Mouse (Mus musculus) myocyte (in vitro differentiated cells): ENCODE results near the gene Brsk2. TPM values are rescaled to one million over a fixed set of nuclear protein-coding genes. Genes with fewer than 3 reads are reported as not detected.

Source experiments
- H3K27me3 ChIP-seq: one replicate; pipeline ENCODE4 v1.6.1; 2011; ENCODE audit not compliant: control insufficient read depth, insufficient read depth, insufficient read length
- H3K36me3 ChIP-seq: one replicate; pipeline ENCODE4 v1.6.1; 2011; ENCODE audit not compliant: control insufficient read depth, insufficient read depth
- H3K4me2 ChIP-seq: one replicate; pipeline ENCODE4 v1.6.1; 2011; ENCODE audit warnings: low read depth, control low read depth
- H3K4me3 ChIP-seq: one replicate; pipeline ENCODE4 v1.5.1; 2011; ENCODE audit warnings: mild to moderate bottlenecking, control low read depth, moderate library complexity
- H3K79me2 ChIP-seq: one replicate; pipeline ENCODE4 v1.6.1; 2011; ENCODE audit not compliant: control insufficient read depth, insufficient read depth
- H3ac ChIP-seq: one replicate; pipeline ENCODE4 v1.6.1; 2011; ENCODE audit not compliant: control insufficient read depth, insufficient read length
- CEBPB ChIP-seq: IDR thresholded peaks from 2 replicates; pipeline ENCODE4 v1.6.1; 2011; ENCODE audit warnings: mild to moderate bottlenecking, moderate library complexity; ENCODE audit not compliant: poor library complexity, insufficient read depth, severe bottlenecking
- E2F4 ChIP-seq: IDR thresholded peaks from one replicate; pipeline ENCODE4 v1.6.1; 2011; ENCODE audit warnings: mild to moderate bottlenecking, control low read depth, moderate library complexity; ENCODE audit not compliant: insufficient read depth
- MAX ChIP-seq: IDR thresholded peaks from one replicate; pipeline ENCODE4 v1.6.1; 2011; ENCODE audit warnings: low read depth, mild to moderate bottlenecking, control low read depth
- MYOD1 ChIP-seq, 3 experiments: IDR thresholded peaks; one replicate each; pipeline ENCODE4 v1.6.1; 2011; ENCODE audit warnings: control low read depth in 2 of 3, low read depth in 2 of 3, mild to moderate bottlenecking in 2 of 3, moderate library complexity in 1 of 3; ENCODE audit not compliant: insufficient read length in 2 of 3, control insufficient read depth in 1 of 3
- MYOG ChIP-seq, 3 experiments: IDR thresholded peaks; one replicate each; pipeline ENCODE4 v1.6.1; 2011; ENCODE audit warnings: control low read depth in 2 of 3, low read depth in 2 of 3, mild to moderate bottlenecking in 2 of 3; ENCODE audit not compliant: insufficient read length in 2 of 3, control insufficient read depth in 1 of 3, insufficient read depth in 1 of 3
- POLR2A ChIP-seq: IDR thresholded peaks from one replicate; pipeline ENCODE4 v1.6.1; 2011; ENCODE audit warnings: low read depth, mild to moderate bottlenecking, control low read depth, moderate library complexity; ENCODE audit not compliant: insufficient read length
- POLR2AphosphoS2 ChIP-seq: IDR thresholded peaks from one replicate; pipeline ENCODE4 v1.6.1; 2011; ENCODE audit warnings: low read depth, control low read depth; ENCODE audit not compliant: insufficient read length
- REST ChIP-seq: IDR thresholded peaks from one replicate; pipeline ENCODE4 v1.6.1; 2011; ENCODE audit warnings: mild to moderate bottlenecking, control low read depth, moderate library complexity; ENCODE audit not compliant: insufficient read depth, insufficient read length
- SRF ChIP-seq: IDR thresholded peaks from one replicate; pipeline ENCODE4 v1.6.1; 2011; ENCODE audit warnings: low read depth; ENCODE audit not compliant: control insufficient read depth, insufficient read length
- TCF12 ChIP-seq: IDR thresholded peaks from one replicate; pipeline ENCODE4 v1.6.1; 2011; ENCODE audit warnings: mild to moderate bottlenecking, control low read depth; ENCODE audit not compliant: poor library complexity, insufficient read depth, severe bottlenecking
- TCF3 ChIP-seq: IDR thresholded peaks from one replicate; pipeline ENCODE4 v1.6.1; 2011; ENCODE audit warnings: low read depth, control low read depth; ENCODE audit not compliant: insufficient read length
- USF1 ChIP-seq: IDR thresholded peaks from one replicate; pipeline ENCODE4 v1.6.1; 2011; ENCODE audit warnings: low read depth, mild to moderate bottlenecking, control low read depth, moderate library complexity
- polyA plus RNA-seq: library from polyadenylated mRNA; unstranded; fragments of >200 nt; fragmentation: generic; extraction: Trizol; gene quantifications from one replicate; pipeline ENCODE4 v1.2.1, GENCODE M21; 2012; ENCODE audit warnings: missing spikeins

Gene Brsk2
- polyA plus RNA-seq, 1 experiment = 0.05 TPM

DNA sequence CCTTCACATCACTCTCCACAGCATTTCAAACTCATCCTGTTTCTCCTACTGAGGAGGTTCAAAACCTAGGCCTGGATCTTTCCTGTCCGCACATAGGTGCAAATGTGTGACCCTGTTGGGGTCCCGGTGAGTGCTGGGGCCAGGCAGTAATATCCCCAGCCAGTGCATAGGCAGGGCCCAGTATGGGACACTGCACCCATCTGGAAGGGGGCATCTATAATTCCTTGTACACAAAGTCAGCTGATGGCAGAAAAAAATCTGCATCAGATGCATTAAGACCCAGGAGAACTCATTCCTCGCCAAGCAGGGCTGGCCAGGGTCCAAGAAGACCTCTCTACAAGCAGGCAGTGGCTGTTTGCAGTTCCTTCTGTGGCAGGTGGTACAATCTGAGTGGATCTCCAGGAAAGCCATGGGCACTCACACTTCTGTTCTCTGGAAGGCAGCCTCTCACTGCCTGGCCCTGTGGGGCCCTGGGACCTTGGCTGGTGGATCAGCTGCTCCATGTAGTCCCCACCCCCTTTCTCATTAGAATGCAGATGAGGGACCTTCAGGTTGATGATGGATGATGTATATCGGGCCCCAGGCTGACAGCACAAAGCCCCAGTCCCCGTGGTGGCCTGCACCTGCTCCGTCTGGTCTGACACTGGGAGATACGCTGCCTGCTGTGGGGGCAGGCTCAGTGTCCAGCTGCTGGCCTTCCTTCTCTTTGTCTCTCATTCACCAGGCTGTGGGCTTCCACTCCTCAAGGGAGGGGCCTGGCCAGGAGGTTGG is 15.2 kb upstream of the Brsk2 start:
- Histone ChIP-seq H3K27me3 (peaks cover 62% of the 10 kb centered on the region), H3K79me2 (no peaks in the 10 kb centered on the region), H3K4me3 (no peak overlapping the region), H3ac (no peak overlapping the region), H3K4me2 (no peak overlapping the region), H3K36me3 (no peaks in the 10 kb centered on the region)
- TF ChIP-seq SRF (no peak), TCF3 (no peak), POLR2AphosphoS2 (no peak), POLR2A (no peak), REST (no peak), CEBPB (no peak), MYOG (IDR thresholded peaks at IDR 0.05; ENCODE audit: control insufficient read depth in 1 of 3, insufficient read depth in 1 of 3, insufficient read length in 2 of 3, low read depth in 2 of 3) (peak in 2 of 3 experiments; percentile 10 to 38), MYOD1 (IDR thresholded peaks at IDR 0.05; ENCODE audit: control insufficient read depth in 1 of 3, insufficient read length in 2 of 3, low read depth in 2 of 3) (peak in 1 of 3 experiments; percentile 48), MAX (no peak), E2F4 (no peak), TCF12 (no peak), USF1 (no peak)

DNA sequence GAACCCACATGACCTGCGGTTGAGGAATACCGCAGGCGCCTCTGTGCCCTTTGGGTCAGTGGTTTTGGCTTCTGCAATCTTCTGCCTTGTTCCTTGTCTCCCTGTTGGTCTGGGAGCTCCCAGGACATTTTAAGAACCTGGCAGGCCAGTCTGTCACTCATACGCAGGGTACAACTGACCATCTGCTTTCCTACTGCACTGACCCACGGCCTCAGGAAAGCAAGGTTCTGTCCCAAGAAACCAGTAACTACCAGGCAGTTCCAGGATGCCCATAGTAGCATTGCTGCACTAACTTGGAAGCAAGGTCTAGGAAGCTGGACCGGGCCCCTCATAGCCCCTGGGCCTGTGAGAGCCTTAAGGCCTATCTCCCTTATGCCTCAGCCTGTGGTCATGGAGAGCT is 14.6 kb upstream of the Brsk2 start:
- Histone ChIP-seq H3K27me3 (peaks cover 63% of the 10 kb centered on the region), H3K36me3 (no peaks in the 10 kb centered on the region)
- no peak for TF ChIP-seq MYOG (IDR thresholded peaks at IDR 0.05; ENCODE audit: control insufficient read depth in 1 of 3, insufficient read depth in 1 of 3, insufficient read length in 2 of 3, low read depth in 2 of 3)
- no peak for TF ChIP-seq POLR2A

DNA sequence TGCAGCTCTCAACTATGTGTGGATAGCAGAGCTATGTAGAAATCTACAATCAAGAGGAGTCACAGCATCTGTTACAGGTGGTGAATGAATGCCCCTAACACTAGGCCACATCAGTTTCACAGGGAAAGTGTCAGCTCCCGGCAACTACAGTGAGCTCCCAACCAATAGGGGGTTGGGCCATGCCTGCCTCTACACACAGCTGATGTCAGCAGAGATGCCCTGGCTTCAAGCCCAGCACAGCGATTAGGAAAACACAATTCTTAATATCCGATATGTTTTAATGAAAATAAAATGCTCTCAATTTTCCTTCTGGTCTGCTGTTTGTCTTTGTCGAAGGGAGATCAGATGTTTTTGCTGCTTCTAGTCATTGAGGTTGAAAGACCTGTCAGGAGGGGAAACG is 6.1 kb upstream of the Brsk2 start:
- peaks cover 40% of the 10 kb centered on the region for H3K27me3 ChIP-seq
- H3K4me3 ChIP-seq = no peak overlapping the region
- H3K79me2 ChIP-seq = no peaks in the 10 kb centered on the region
- no peak overlapping the region for H3ac ChIP-seq
- no peaks in the 10 kb centered on the region for H3K36me3 ChIP-seq
- no peak overlapping the region for H3K4me2 ChIP-seq
- TF ChIP-seq REST = no peak
- TF ChIP-seq TCF3 = no peak
- TF ChIP-seq MAX = no peak

More for the DNA sequence above, 14.6 kb upstream of the Brsk2 start:
- Histone ChIP-seq H3K4me3 (no peak overlapping the region), H3K4me2 (no peak overlapping the region), H3ac (no peak overlapping the region), H3K79me2 (no peaks in the 10 kb centered on the region)

DNA sequence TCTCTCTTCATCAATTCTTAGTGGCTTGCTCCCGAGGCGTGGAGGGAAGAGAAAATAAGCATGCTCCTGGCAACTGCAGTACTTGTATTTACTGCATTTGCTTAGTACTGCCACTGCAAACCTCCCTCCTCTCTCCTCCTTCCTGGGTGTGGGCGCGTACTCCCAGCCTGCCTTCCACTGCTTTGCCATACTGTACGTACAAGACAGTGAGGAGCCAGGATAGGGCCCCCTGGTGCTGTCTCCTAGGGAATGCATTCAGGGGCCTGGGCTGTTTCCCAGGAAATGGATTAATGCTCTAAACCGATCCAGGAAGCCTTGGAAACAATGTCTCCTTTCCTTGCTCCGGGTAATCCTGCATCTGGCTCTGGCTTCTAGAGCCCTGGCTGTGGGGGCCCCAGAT is 3.6 kb upstream of the Brsk2 start:
- Histone ChIP-seq H3K4me3 (no peak overlapping the region), H3K79me2 (no peaks in the 10 kb centered on the region), H3K36me3 (no peaks in the 10 kb centered on the region), H3K27me3 (peaks cover 59% of the 10 kb centered on the region), H3ac (no peak overlapping the region), H3K4me2 (no peak overlapping the region)
- no peak for TF ChIP-seq TCF3
- no peak for TF ChIP-seq USF1
- no peak for TF ChIP-seq SRF
- no peak for TF ChIP-seq POLR2AphosphoS2
- no peak for TF ChIP-seq MAX
- TF ChIP-seq E2F4 = no peak
- TF ChIP-seq MYOG (IDR thresholded peaks at IDR 0.05; ENCODE audit: control insufficient read depth in 1 of 3, insufficient read depth in 1 of 3, insufficient read length in 2 of 3, low read depth in 2 of 3) = no peak
- no peak for TF ChIP-seq CEBPB
- TF ChIP-seq POLR2A = no peak
- no peak for TF ChIP-seq MYOD1 (IDR thresholded peaks at IDR 0.05; ENCODE audit: control insufficient read depth in 1 of 3, insufficient read length in 2 of 3, low read depth in 2 of 3)
- TF ChIP-seq REST = no peak
- TF ChIP-seq TCF12 = no peak

DNA sequence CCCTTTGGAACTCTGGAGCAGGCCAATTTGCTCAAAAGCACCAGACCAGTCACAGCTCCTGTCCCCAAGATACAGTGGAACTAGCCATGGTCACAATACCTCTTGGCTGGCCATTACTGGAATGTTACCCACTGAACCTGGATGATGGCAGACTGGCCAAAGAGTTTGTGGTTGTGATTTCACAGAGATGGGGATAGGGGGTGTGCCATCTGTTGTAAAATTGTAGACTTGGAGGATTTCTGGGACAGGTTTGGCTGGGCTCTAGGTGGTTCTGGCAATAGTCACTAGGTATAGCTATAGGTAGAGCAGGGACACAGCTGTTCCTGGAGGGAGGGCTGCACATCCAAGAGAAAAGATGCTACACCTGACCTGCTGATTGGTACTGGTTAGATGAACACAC is 2.0 kb upstream of the Brsk2 start:
- TF ChIP-seq MYOG (IDR thresholded peaks at IDR 0.05; ENCODE audit: control insufficient read depth in 1 of 3, insufficient read depth in 1 of 3, insufficient read length in 2 of 3, low read depth in 2 of 3) (no peak), POLR2AphosphoS2 (no peak), MAX (no peak), SRF (no peak), TCF3 (no peak), MYOD1 (IDR thresholded peaks at IDR 0.05; ENCODE audit: control insufficient read depth in 1 of 3, insufficient read length in 2 of 3, low read depth in 2 of 3) (no peak), POLR2A (no peak), TCF12 (no peak)

More for the DNA sequence above, 2.0 kb upstream of the Brsk2 start:
- peaks cover 75% of the 10 kb centered on the region for H3K27me3 ChIP-seq
- H3K4me2 ChIP-seq = no peak overlapping the region
- H3ac ChIP-seq = no peak overlapping the region
- no peaks in the 10 kb centered on the region for H3K79me2 ChIP-seq
- H3K4me3 ChIP-seq = no peak overlapping the region
- H3K36me3 ChIP-seq = no peaks in the 10 kb centered on the region
